Mouse (Mus musculus) cerebellum, postnatal 36 days (tissue): Measurements from ENCODE around the gene Fbrsl1.
A peak's percentile ranks its signal among the peaks of the same experiment; 100 is the strongest.
"Not testable (repeated sequence)": the region's sequence is repeated elsewhere in the genome, so short reads cannot be mapped to it uniquely, and the experiment has no call there.

ENCODE experiments used
- DNase-seq, 2 experiments: peaks; one replicate each; pipeline ENCODE4 v3.0.0; 2021 to 2022; ENCODE audit warnings: mixed read lengths in 2 of 2

The Fbrsl1 gene

GRCm38 (mm10) chr5:110449294-110449693 lies 991 bp upstream of the Fbrsl1 start:
- no peak for DNase-seq

GRCm38 (mm10) chr5:110447720-110448435 lies 425 bp downstream of the Fbrsl1 start:
- peak in 1 of 2 experiments; percentile 30 for DNase-seq

DNA sequence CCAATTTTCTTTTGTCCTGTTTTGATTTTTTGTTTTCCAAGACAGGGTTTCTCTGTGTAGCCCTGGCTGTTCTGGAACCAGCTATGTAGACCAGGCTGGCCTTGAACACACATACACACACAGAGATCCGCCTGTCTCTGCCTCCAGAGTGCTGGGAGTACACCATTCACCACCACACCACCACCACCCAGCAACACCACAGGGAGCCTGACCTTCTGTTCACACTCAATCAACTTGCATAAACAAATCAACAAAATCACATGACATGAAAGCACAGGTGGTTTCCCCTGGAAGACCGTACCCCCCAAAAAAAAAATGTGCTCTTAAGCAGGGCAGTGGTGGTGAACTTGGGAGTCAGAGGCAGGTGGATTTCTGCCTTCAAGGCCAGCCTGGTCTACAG lies 3.8 kb downstream of the Fbrsl1 start:
- no peak for DNase-seq

DNA sequence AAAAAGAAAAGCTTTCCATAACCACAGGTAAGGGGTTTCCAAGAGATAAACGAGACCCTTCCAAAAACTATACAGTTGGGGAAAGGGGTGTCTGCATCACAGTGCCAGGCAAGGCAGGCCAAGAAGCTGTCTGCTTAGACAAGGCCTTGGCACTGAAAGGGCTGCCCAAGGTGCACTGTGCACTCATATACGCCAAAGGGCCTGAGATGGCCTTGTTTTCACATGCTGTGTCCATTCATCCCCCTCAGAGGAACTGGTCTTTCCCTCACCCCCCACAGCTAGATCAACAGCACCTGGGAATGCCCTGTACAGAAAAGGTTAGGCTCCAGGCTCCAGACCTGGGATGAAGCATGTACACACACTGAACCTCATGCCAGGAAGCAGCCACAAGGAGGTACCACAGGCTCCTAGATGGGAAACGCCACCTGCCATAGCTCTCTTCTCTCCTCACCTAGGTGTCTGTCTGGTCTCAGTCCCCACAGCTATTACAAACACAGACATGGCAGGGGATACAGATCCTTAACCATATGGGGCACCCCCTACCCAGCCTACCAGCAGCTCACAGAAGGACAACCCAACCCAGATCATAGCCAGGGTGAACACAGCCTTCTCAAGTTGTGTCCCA lies 5.2 kb downstream of the Fbrsl1 start:
- peak in 1 of 2 experiments; percentile 15 for DNase-seq

DNA sequence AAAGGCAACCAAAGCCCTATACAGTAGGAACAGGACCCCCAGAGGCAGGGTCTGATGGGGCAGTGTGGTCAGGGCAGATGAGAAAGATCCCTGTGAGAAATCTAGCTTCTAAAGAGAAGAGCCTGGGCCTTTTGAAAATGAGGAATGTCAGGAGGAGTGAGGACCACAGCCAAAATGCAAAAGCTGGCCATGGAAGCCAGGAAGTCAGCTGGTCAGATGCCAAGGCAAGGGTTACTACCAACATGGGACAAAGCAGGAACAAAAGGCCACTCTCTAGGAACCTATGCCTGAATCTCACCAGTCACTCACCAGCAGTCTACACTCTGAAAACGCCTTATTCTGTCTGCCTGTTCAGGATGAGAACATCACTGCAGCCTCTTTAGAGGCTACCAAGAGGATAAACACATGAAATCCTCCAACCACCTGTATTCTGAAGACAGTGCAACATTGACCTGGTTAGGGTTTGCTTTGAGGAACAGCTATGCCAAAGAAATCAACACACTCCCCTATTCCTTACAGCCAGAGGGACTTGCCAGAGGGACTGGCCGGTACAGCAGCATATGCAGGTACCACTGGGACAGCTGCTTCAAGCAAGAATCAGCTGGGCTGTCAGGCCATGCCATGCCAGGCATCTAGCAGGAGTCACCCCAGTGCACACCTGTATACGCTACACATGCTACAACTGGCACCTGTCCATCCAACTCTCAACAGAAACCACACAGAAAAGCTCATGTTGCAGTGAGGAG lies 8.6 kb downstream of the Fbrsl1 start:
- peak; percentile 70 to 75 for DNase-seq

DNA sequence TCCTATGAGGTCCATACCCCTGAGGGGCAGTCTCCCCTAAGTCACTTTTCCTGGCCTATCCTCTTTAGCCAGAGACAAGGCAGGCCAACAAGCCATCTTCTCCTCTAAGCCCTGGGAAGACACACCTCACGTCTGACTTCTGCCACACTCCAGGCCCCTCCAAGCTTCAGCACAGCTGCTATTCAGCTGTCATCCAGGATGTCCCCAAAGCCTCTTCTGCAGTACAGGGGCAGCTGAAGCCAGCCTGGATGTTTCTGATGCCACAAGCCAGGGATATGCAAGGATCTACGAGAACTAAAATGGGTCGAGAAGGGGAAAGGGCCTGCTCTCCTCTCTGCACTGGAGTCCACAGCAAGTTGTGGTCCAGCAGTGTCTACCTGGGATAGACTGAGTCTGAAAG lies 9.7 kb downstream of the Fbrsl1 start:
- DNase-seq = no peak

DNA sequence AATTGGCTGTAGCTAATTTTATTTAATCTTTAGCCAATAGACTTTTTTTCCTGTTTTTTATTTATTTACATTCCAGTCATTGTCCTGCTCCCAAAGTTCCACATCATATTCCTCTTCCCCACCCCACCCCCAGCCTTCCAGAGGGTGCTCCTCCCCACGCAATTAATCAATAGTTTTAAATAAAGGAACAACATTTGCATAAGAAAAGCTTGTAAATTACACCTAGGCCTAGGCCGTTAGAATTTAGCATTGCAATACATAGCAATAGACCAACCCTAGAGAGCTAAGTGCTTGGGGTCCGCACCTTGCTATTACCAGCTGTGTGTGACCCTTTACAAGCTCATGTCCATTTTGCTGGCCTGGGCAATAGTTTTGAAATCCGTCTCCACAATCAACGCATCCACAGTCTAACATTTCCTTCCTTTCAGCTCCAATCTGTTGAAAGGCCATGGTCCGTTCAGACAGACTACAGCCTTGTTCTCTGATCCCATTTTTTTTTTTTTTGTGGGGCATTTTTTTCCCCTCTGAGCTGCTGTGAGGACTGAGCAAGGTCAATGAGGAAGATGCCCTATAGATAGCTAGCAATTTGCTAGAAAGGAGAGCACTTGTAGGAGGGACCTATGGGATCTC lies 10.6 kb downstream of the Fbrsl1 start:
- no peak for DNase-seq

DNA sequence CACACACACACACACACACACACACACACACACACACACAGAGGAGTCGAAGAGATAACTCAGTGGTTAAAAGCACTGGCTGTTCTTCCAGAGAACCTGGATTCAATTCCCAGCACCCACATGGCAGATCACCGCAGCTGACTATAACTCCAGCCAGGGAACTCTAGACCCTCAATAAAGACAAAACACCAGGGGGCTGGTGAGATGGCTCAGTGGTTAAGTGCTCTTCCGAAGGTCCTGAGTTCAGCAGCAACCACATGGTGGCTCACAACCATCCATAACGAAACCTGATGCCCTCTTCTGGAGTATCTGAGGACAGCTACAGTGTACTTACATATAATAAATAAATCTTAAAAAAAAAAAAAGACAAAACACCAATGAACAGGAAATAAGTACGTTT lies 12.1 kb downstream of the Fbrsl1 start:
- not testable (repeated sequence) for DNase-seq

DNA sequence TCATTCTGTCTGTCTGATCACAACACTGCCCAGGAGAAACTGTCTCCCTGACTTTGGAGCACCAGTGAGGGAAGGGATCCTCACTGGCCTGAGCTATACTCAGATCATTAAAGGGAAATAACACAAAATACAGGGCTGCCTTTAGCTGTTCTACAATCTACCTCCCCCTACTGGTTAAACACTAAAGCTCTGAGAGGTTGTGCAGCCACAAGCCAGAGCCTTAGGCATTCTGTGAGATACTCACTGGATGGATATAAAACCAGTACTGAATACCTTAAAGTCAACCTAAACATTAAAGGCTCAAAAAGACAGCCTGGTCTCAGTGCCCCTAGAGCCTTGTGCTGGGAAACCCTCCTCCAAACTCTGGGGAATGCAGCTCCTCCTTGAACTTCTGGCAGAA lies 13.5 kb downstream of the Fbrsl1 start:
- DNase-seq = no peak

GRCm38 (mm10) chr5:110429045-110429444 lies 19.3 kb downstream of the Fbrsl1 start:
- DNase-seq = peak; percentile 82 to 84

GRCm38 (mm10) chr5:110428290-110428689 lies 20.0 kb downstream of the Fbrsl1 start:
- peak in 1 of 2 experiments; percentile 4 for DNase-seq

DNA sequence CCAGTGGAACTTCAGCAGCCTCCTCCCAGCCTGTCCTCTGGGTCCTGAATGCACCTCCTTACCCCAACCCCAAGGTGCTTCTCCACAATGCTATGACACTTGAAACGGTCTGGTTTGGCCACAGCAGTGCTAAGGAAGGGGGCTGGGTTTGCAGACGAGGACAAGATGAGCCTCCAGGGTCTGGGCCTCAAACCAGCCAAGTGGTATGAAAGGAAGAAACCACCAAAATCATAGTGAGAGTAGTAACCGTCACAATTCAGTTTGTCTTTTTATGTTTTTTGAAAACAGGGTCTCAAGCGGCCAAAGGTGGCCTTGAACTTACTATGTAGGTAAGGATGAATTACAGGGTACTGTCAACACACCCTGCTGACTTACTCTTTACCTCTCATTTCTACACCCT lies 23.1 kb downstream of the Fbrsl1 start:
- DNase-seq = no peak

- DNase-seq = no peak
Observed at GRCm38 (mm10) chr5:110424204-110424603, 24.1 kb downstream of the Fbrsl1 start.

GRCm38 (mm10) chr5:110421393-110421792 lies 26.9 kb downstream of the Fbrsl1 start:
- no peak for DNase-seq

DNA sequence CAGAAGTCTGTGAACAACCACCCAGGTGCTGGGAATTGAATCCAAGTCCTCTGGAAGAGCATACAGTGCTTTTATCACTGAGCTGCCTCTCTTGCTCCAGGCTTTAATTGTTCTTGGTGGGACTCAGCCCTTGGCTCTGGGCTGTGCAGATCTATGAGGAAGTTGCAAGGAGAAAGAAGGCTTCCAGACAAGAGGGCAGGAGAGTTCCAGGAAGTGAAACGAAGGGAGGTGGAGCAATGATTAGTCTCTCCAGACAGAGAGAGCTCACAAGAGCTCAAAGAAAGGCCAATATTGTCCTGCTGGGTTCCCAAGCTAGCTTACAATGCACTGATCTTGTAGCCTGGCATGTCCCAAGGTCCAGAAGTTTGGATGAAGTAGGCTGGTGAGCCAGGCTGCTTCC lies 27.4 kb downstream of the Fbrsl1 start:
- no peak for DNase-seq

GRCm38 (mm10) chr5:110420201-110420600 lies 28.1 kb downstream of the Fbrsl1 start:
- DNase-seq = no peak

DNA sequence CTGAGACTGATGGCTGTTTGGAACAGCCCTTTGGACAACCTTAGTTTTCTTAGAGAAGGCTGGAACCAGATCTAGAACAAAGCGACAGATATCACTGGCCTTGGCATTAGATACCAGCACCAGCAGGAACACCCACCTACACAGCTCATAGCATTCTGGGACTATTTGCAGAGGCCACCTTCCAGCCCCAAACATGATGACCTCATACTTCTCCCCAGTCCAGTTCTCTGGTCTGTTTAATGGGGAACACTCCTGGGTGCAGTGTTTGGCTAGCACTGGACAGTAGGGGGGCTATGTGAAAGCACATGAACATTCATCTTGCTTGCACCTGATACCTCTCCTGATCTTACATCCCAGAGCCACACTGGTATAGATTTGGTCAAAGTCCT lies 29.8 kb downstream of the Fbrsl1 start:
- DNase-seq = no peak

GRCm38 (mm10) chr5:110417756-110418522 lies 30.4 kb downstream of the Fbrsl1 start:
- DNase-seq = no peak

DNA sequence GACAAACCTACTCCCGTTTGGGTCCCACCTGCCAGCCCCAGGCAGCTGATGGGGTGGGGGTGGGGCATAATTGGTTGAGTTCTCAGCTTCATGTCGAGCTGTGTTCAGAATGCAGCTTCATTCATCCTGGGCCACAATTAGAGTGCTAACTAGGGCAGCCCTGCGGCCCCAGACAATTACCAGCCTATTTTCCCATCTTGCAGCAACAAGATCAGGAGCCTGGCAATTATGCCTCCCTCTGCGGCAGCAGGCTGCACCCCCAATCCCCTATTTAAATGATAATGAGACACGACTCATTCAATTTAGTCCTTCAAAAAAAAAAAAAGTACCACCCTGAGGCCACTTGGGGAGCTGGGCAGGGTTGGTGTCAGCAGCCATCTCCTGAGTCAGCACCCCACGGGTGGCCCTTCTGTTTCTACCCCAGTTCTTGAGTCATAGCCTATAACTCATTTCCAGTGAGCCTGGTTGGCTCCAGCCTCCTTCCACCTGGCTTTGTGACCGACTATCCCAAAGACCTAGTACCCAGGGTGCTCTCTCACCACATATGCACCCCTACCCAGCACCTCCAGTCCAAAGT lies 31.4 kb downstream of the Fbrsl1 start:
- DNase-seq = peak; percentile 75 to 78

- DNase-seq = no peak
Observed at GRCm38 (mm10) chr5:110415806-110416700, 32.2 kb downstream of the Fbrsl1 start.

GRCm38 (mm10) chr5:110415022-110415421 lies 33.3 kb downstream of the Fbrsl1 start:
- no peak for DNase-seq
